ENCODE assay signal across 8 mouse cellular contexts in genomic region chr3:145648097-145648931, GRCm38 (mm10). TPM values are rescaled to one million over a fixed set of nuclear protein-coding genes. Genes with fewer than 3 reads are reported as not detected.
DNase-seq lines count a peak whose midpoint lies in the region; ATAC-seq and TF ChIP-seq lines count a peak whose summit lies in the region.

No protein-coding gene starts in this region.

- H3K36me3 ChIP-seq in heart, embryonic 15.5 days = peaks cover 5% of the 10 kb centered on the region; the same call in 1 of the 2 replicates
- peaks cover 17% of the 10 kb centered on the region for H3K36me3 ChIP-seq in limb, embryonic 13.5 days
- H3K36me3 ChIP-seq in myocyte (ENCODE audit: control insufficient read depth, insufficient read depth) = peaks cover 8% of the 10 kb centered on the region

- peak overlapping the region; percentile 86 for H3K4me2 ChIP-seq in heart, embryonic 15.5 days
- peak overlapping the region; percentile 75 for H3K4me2 ChIP-seq in limb, embryonic 13.5 days (replicated peaks)
- peak overlapping the region; percentile 93 for H3K4me2 ChIP-seq in myocyte (ENCODE audit: low read depth)

- no peak for ATAC-seq in heart, embryonic 15.5 days (replicated peaks; ENCODE audit: insufficient number of reproducible peaks, insufficient read depth, low FRiP score, low read depth)
- no peak for ATAC-seq in limb, embryonic 13.5 days (ENCODE audit: low FRiP score, low read depth)

- H3K27ac ChIP-seq in brown adipose tissue, adult 24 weeks (replicated peaks; ENCODE audit: low read depth, low read length) = peak overlapping the region; percentile 97
- H3K27ac ChIP-seq in heart, embryonic 15.5 days = peak overlapping the region; percentile 96
- H3K27ac ChIP-seq in limb, embryonic 13.5 days = peak overlapping the region; percentile 98

- no peaks in the 10 kb centered on the region for H3K27me3 ChIP-seq in heart, embryonic 15.5 days
- no peaks in the 10 kb centered on the region for H3K27me3 ChIP-seq in limb, embryonic 13.5 days
- H3K27me3 ChIP-seq in myocyte (ENCODE audit: control insufficient read depth, insufficient read depth, insufficient read length) = no peaks in the 10 kb centered on the region

- no peaks in the 10 kb centered on the region for H3K9me3 ChIP-seq in heart, embryonic 15.5 days (replicated peaks)
- no peaks in the 10 kb centered on the region for H3K9me3 ChIP-seq in limb, embryonic 13.5 days

- DNase-seq in cerebellum, postnatal 10 days = peak; percentile 50 to 54
- no peak for DNase-seq in cerebellum, adult 11 months
- no peak for DNase-seq in thymus, postnatal 25 days
- DNase-seq in frontal cortex, postnatal 25 days (ENCODE audit: low spot score in 2 of 2) = no peak

- peak overlapping the region; percentile 92 for H3K9ac ChIP-seq in heart, embryonic 15.5 days
- H3K9ac ChIP-seq in limb, embryonic 13.5 days = peak overlapping the region; percentile 93

- H3K79me2 ChIP-seq in myocyte (ENCODE audit: control insufficient read depth, insufficient read depth) = peaks cover 12% of the 10 kb centered on the region

- H3ac ChIP-seq in myocyte (ENCODE audit: control insufficient read depth, insufficient read length) = peak overlapping the region; percentile 43

- peaks cover 11% of the 10 kb centered on the region for H3K4me1 ChIP-seq in brown adipose tissue, adult 24 weeks (ENCODE audit: control insufficient read depth, insufficient read depth, insufficient read length, low read length)
- H3K4me1 ChIP-seq in heart, embryonic 15.5 days (replicated peaks) = peaks cover 55% of the 10 kb centered on the region
- peaks cover 62% of the 10 kb centered on the region for H3K4me1 ChIP-seq in limb, embryonic 13.5 days

- 9% methylated on average over 26 of the region's 26 CpGs for WGBS in heart, embryonic 15.5 days
- 24% methylated on average over 26 of the region's 26 CpGs for WGBS in limb, embryonic 13.5 days

- H3K4me3 ChIP-seq in brown adipose tissue, adult 24 weeks (ENCODE audit: insufficient read depth, low read depth, low read length) = peak overlapping the region; percentile 89
- H3K4me3 ChIP-seq in heart, embryonic 15.5 days = peak overlapping the region; percentile 78
- H3K4me3 ChIP-seq in limb, embryonic 13.5 days = peak overlapping the region; percentile 78
- H3K4me3 ChIP-seq in myocyte = peak overlapping the region; percentile 65

- TF ChIP-seq POLR2A in myocyte (IDR thresholded peaks at IDR 0.05; ENCODE audit: insufficient read length, low read depth) = no peak

TF ChIP-seq in myocyte, 11 proteins besides CTCF, POLR2A, EP300 and RAD21:
- no peak for TF ChIP-seq TCF3 (IDR thresholded peaks at IDR 0.05; ENCODE audit: insufficient read length, low read depth)
- TF ChIP-seq E2F4 (IDR thresholded peaks at IDR 0.05; ENCODE audit: insufficient read depth) = no peak
- no peak for TF ChIP-seq POLR2AphosphoS2 (IDR thresholded peaks at IDR 0.05; ENCODE audit: insufficient read length, low read depth)
TF ChIP-seq in myocyte: peak in this region for 0.

RNA-seq across cellular contexts. Expression of gene Ccn1, which starts 1.5 kb away (rescaled TPM):
- polyA plus RNA-seq in brown adipose tissue, adult 24 weeks (2012; ENCODE audit: insufficient read depth, insufficient read length, missing spikeins) = 24.6 and 51.6 TPM in 2 replicates
- 60.4 and 61.4 TPM in 2 replicates for polyA plus RNA-seq in heart, embryonic 15.5 days (2015; fragmentation: Nextera tagmentation; extraction: Ambion mirVana)
- 102 and 104 TPM in 2 replicates for polyA plus RNA-seq in limb, embryonic 13.5 days (2015; fragmentation: Nextera tagmentation; extraction: Ambion mirVana)
- 49.6 TPM for polyA plus RNA-seq in myocyte (2012; fragmentation: generic; extraction: Trizol)

Comparison
In these comparisons a context has a peak if more than half of its experiments do, and no peak if none do; other contexts are left out.
1. DNase-seq: peak in cerebellum, postnatal 10 days (2 of 2); none in cerebellum, adult 11 months (single experiment), thymus, postnatal 25 days (single experiment) and frontal cortex, postnatal 25 days (0 of 2).
2. Peak in every context shown above with its lines, with median percentiles within 50 percentile points of each other: H3K27ac ChIP-seq, H3K4me3 ChIP-seq and H3K4me2 ChIP-seq.